Mouse (Mus musculus) erythroblast, adult 5-6 weeks (primary cell): ENCODE results near the gene Gm11238. TPM values are rescaled to one million over a fixed set of nuclear protein-coding genes. Genes with fewer than 3 reads are reported as not detected.
"Not testable (repeated sequence)": the region's sequence is repeated elsewhere in the genome, so short reads cannot be mapped to it uniquely, and the experiment has no call there.

ENCODE experiments used
- ATAC-seq: replicated peaks from 2 replicates; pipeline ENCODE4 v1.8.0; 2016; ENCODE audit warnings: moderate number of reproducible peaks, mild to moderate bottlenecking, moderate TSS enrichment, inconsistent platforms; ENCODE audit not compliant: poor library complexity, low FRiP score, severe bottlenecking
- total RNA-seq, 2 experiments: library from RNA; stranded (forward) in 1 of 2; stranded (reverse) in 1 of 2; fragments of 150-400 nt in 1 of 2; fragments of 200-764, 138-1000 nt in 1 of 2; gene quantifications; 2 replicates each; pipeline versions ENCODE4 v1.2.3 to v1.2.4; 2015 to 2017; ENCODE audit warnings: low replicate concordance in 2 of 2

Gene Gm11238
- not detected in 2 replicates for total RNA-seq (2015; ENCODE audit: low replicate concordance)
- total RNA-seq (2017; ENCODE audit: low replicate concordance), result not detected in 2 replicates

- not testable (repeated sequence) for ATAC-seq
Measured at GRCm38 (mm10) chr4:73607581-73607980, at the start of gene Gm11238. Gene Gm11238 (plus strand): TSS chr4:73607881.

- no peak for ATAC-seq
Measured at GRCm38 (mm10) chr4:73599248-73599647, 8.4 kb upstream of the Gm11238 start.

GRCm38 (mm10) chr4:73622684-73623083 lies 15.0 kb downstream of the Gm11238 start, which contains the start of gene Gm11237:
Gene Gm11237 (plus strand): TSS chr4:73622984.
- not testable (repeated sequence) for ATAC-seq

- ATAC-seq, result not testable (repeated sequence)
Measured at GRCm38 (mm10) chr4:73637821-73638220, 30.1 kb downstream of the Gm11238 start, which contains the start of gene Gm11236. Gene Gm11236 (plus strand): TSS chr4:73638121.

GRCm38 (mm10) chr4:73661864-73662263 lies 54.2 kb downstream of the Gm11238 start:
- ATAC-seq, result not testable (repeated sequence)

- not testable (repeated sequence) for ATAC-seq
Measured at GRCm38 (mm10) chr4:73668054-73668453, 60.4 kb downstream of the Gm11238 start, which contains the start of gene Gm11239. Gene Gm11239 (plus strand): TSS chr4:73668354.

GRCm38 (mm10) chr4:73683216-73683615 lies 75.5 kb downstream of the Gm11238 start, which contains the start of gene Gm428:
Gene Gm428 (plus strand): TSS chr4:73683516.
- not testable (repeated sequence) for ATAC-seq

Other genes with a start within 250 kb of the Gm11238 start
- gene Gm11487, start 202.8 kb upstream of the Gm11238 start, total RNA-seq (2015; ENCODE audit: low replicate concordance), result not detected in 2 replicates
- not detected in 2 replicates for gene Gm11487, start 202.8 kb upstream of the Gm11238 start, total RNA-seq (2017; ENCODE audit: low replicate concordance)
- not detected in 2 replicates for gene Gm11237, start 15.1 kb downstream of the Gm11238 start, total RNA-seq (2015; ENCODE audit: low replicate concordance)
- gene Gm11237, start 15.1 kb downstream of the Gm11238 start, total RNA-seq (2017; ENCODE audit: low replicate concordance), result not detected in 2 replicates
- not detected in 2 replicates for gene Gm11236, start 30.2 kb downstream of the Gm11238 start, total RNA-seq (2015; ENCODE audit: low replicate concordance)
- gene Gm11236, start 30.2 kb downstream of the Gm11238 start, total RNA-seq (2017; ENCODE audit: low replicate concordance), result not detected in 2 replicates
- gene Gm11239, start 60.5 kb downstream of the Gm11238 start, total RNA-seq (2015; ENCODE audit: low replicate concordance), result not detected in 2 replicates
- gene Gm11239, start 60.5 kb downstream of the Gm11238 start, total RNA-seq (2017; ENCODE audit: low replicate concordance), result not detected in 2 replicates
- not detected in 2 replicates for gene Gm428, start 75.6 kb downstream of the Gm11238 start, total RNA-seq (2015; ENCODE audit: low replicate concordance)
- not detected in 2 replicates for gene Gm428, start 75.6 kb downstream of the Gm11238 start, total RNA-seq (2017; ENCODE audit: low replicate concordance)
- gene Rasef, start 183.1 kb downstream of the Gm11238 start, total RNA-seq (2015; ENCODE audit: low replicate concordance), result not detected in 2 replicates
- gene Rasef, start 183.1 kb downstream of the Gm11238 start, total RNA-seq (2017; ENCODE audit: low replicate concordance), result not detected in 2 replicates